Mouse (Mus musculus) heart, postnatal 0 days (tissue): ENCODE measurements around the gene Tldc1. TPM values are rescaled to one million over a fixed set of nuclear protein-coding genes. Genes with fewer than 3 reads are reported as not detected.

Experiments used
- ATAC-seq: fragments of 200-750 bp; cut with Nextera tagmentation; 2 replicates; pipeline ENCODE4 v1.8.0; 2017; ENCODE audit warnings: low read depth, moderate number of reproducible peaks, moderate library complexity; ENCODE audit not compliant: insufficient read depth
- DNase-seq: peaks from one replicate; pipeline ENCODE4 v3.0.0-alpha.2; 2016; ENCODE audit warnings: low spot score
- H3K27ac ChIP-seq: fragments of 300-500 bp; sonication (generic); 2 replicates; pipeline ENCODE4 v1.5.1; 2014; ENCODE audit warnings: low read depth, mild to moderate bottlenecking
- H3K27me3 ChIP-seq: fragments of 300-500 bp; sonication (generic); 2 replicates; pipeline ENCODE4 v1.6.1; 2014; ENCODE audit warnings: low read length, mixed read lengths; ENCODE audit not compliant: control insufficient read depth, insufficient read depth
- H3K36me3 ChIP-seq: fragments of 300-500 bp; sonication (generic); replicated peaks from 2 replicates; pipeline ENCODE4 v1.6.1; 2014; ENCODE audit warnings: low read length, mixed read lengths; ENCODE audit not compliant: control insufficient read depth, insufficient read depth
- H3K4me1 ChIP-seq: fragments of 300-500 bp; sonication (generic); 2 replicates; pipeline ENCODE4 v1.6.1; 2014; ENCODE audit warnings: antibody characterized with exemption; ENCODE audit not compliant: control insufficient read depth, insufficient read depth
- H3K4me2 ChIP-seq: fragments of 300-500 bp; sonication (generic); 2 replicates; pipeline ENCODE4 v1.6.1; 2014; ENCODE audit warnings: low read depth, mild to moderate bottlenecking, low read length, moderate library complexity
- H3K4me3 ChIP-seq: fragments of 300-500 bp; sonication (generic); 2 replicates; pipeline ENCODE4 v1.5.1; 2014; ENCODE audit warnings: low read depth, low read length
- H3K9ac ChIP-seq: fragments of 300-500 bp; sonication (generic); replicated peaks from 2 replicates; pipeline ENCODE4 v1.6.1; 2014; ENCODE audit warnings: low read depth, low read length, mixed read lengths
- H3K9me3 ChIP-seq: fragments of 300-500 bp; sonication (generic); replicated peaks from 2 replicates; pipeline ENCODE4 v1.6.1; 2016; ENCODE audit warnings: low read length; ENCODE audit not compliant: control insufficient read depth
- CTCF ChIP-seq: IDR thresholded peaks from 2 replicates; pipeline ENCODE4 v1.5.1; 2016; ENCODE audit warnings: antibody characterized with exemption, control low read depth, low read depth
- EP300 ChIP-seq: IDR thresholded peaks from 2 replicates; pipeline ENCODE4 v1.6.1; 2016; ENCODE audit warnings: antibody characterized with exemption, low read depth
- WGBS: fragments of 180-500 bp; shearing (Covaris S2); extraction: QIAGEN DNeasy Blood & Tissue Kit; methylation state at CpG from one replicate; pipeline ENCODE4 v1.1.7; 2014; 5-methylcytosine and 5-hydroxymethylcytosine counted together
- polyA plus RNA-seq: library from polyadenylated mRNA; unstranded; fragments of >200 nt; fragmentation: Nextera tagmentation; extraction: Ambion mirVana; gene quantifications from 2 replicates; pipeline ENCODE4 v1.2.1, GENCODE M21; 2015
- total RNA-seq: library from RNA; depleted of rRNA; stranded (reverse); fragments of >200 nt; gene quantifications from 2 replicates; pipeline ENCODE4 v1.2.3, GENCODE M21; 2014; ENCODE audit warnings: low replicate concordance

Tldc1 gene
- total and polyA plus RNA-seq, 2 experiments from 2014 or later = 12.1 to 28.6 TPM

DNA sequence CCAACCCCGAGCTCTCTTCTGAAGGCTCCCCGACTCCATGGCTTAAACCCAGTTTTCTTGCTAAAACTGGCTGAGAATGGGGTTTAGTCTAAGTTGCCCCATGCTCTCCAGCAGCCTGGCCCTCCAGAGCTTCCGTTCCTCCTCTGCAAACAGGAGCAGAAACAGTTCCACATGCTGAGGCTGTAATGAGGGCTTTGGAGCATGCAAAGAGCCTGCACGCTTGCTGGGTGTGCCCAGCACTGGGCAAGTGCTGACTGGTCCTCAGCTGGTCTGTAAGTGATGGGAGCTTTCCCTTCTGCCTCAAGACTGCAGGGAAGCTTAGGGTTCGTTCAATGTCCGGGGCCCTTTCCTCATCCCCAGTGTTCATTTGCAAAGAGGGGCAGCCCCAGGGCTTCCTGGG lies 38.0 kb upstream of the Tldc1 start:
- Histone ChIP-seq H3K4me2 (no peak overlapping the region), H3K4me3 (no peak overlapping the region), H3K27me3 (no peaks in the 10 kb centered on the region), H3K4me1 (peaks cover 3% of the 10 kb centered on the region; the same call in 1 of the 2 replicates), H3K36me3 (no peaks in the 10 kb centered on the region; the same call in 1 of the 2 replicates), H3K9ac (no peak overlapping the region), H3K9me3 (no peaks in the 10 kb centered on the region), H3K27ac (no peak overlapping the region)
- DNase-seq (no peak), ATAC-seq (no peak)
- WGBS = 80% methylated on average over 6 of the region's 6 CpGs
- no peak for TF ChIP-seq EP300
- no peak for TF ChIP-seq CTCF

DNA sequence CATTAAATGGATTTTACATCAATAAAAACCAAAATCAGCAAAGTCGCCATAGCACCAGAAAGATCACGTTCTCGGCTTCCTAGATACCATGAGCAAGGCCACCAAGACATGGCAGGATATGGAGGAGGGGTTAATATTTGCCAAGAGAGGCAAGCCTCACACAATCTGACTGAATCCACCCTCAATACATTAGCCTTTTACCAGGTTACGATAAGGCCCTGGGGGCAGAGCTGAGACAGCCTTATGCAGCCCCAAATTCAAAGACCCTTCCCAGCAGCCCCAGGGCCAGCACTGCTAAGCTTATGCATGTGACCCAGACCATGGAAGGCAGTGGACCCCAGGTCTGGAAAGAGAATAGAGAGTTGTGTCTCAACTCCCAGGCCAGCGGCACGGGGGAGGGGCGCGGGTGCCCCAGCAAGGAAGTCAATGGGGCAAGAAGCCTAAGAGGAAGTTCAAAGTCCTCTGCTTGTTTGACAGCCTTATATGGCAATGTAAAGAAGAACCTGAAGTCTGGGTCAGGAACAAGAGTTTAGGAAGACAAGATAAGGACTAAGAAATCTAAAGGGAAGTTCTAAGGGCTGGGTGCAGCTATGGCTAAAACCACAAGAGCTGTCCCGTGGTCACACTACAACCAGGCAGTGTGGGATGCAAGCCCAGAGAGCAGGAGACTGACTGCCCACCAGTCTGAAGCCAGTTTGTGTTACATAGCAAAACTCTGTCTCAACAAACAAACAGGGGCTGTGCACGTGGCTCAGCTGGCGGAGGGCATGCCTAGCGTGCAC lies 34.6 kb upstream of the Tldc1 start:
- no peak overlapping the region for H3K9ac ChIP-seq
- no peak overlapping the region for H3K4me3 ChIP-seq
- H3K9me3 ChIP-seq = no peaks in the 10 kb centered on the region
- H3K36me3 ChIP-seq = no peaks in the 10 kb centered on the region
- no peak overlapping the region; the same call in 1 of the 2 replicates for H3K27ac ChIP-seq
- TF ChIP-seq EP300 (no peak), CTCF (no peak)
- no peak overlapping the region for H3K4me2 ChIP-seq
- H3K27me3 ChIP-seq = no peaks in the 10 kb centered on the region
- ATAC-seq (no peak), DNase-seq (no peak)
- 76% methylated on average over 12 of the region's 12 CpGs for WGBS
- peaks cover 3% of the 10 kb centered on the region; the same call in 1 of the 2 replicates for H3K4me1 ChIP-seq

DNA sequence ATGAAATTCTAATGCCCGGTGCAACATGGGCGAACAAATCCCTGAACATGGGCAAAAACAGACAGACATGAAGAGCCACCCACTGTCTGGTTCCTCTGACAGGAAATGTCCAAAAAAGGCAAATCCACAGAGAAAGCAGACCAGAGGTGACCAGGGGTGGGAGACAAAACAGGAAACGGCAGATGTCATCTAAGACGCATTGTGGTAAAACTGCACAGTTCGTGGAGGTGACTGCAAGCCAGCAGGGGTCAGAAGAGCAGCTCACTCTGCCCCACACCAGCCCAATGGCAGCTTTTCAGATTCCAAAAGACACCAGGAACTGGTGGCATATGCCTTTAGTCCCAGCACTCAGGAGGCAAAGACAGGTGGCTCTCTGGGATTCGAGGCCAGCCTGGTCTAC lies 33.7 kb upstream of the Tldc1 start:
- 48% methylated on average over 6 of the region's 6 CpGs for WGBS
- H3K9ac ChIP-seq = no peak overlapping the region
- no peaks in the 10 kb centered on the region for H3K27me3 ChIP-seq
- H3K27ac ChIP-seq = no peak overlapping the region
- TF ChIP-seq EP300 (no peak), CTCF (peak; percentile 29)
- H3K4me3 ChIP-seq = no peak overlapping the region
- peaks cover 6% of the 10 kb centered on the region; the same call in 1 of the 2 replicates for H3K4me1 ChIP-seq
- H3K36me3 ChIP-seq = no peaks in the 10 kb centered on the region
- ATAC-seq (no peak), DNase-seq (no peak)
- H3K9me3 ChIP-seq = no peaks in the 10 kb centered on the region
- no peak overlapping the region for H3K4me2 ChIP-seq

DNA sequence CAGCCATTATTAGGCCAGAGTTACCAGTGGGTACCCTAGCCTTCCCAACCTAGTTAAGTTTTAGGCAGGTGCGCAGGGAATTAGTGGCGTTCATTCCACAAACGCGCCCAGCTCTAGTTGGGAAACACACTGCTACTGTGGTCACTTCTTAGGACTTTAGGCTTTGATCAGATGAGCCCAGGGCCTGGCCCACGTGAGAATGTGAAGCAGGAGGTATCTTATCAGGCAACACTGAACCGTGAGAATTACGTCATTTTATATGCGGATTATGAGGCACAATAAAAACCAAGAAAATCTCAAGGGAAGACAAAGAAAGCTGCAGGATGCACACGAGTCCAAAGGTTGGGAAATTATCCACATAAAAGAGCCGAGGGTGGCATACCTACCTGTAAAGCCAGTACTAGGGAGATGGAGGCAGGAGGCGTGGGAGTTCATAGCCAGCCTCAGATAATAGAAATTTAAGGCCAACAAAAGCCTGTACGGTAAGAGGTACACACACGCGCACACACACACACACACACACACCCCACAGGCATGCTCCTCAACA lies 32.8 kb upstream of the Tldc1 start:
- H3K36me3 ChIP-seq = no peaks in the 10 kb centered on the region
- WGBS = 83% methylated on average over 14 of the region's 14 CpGs
- H3K4me3 ChIP-seq = no peak overlapping the region
- DNase-seq = no peak
- no peaks in the 10 kb centered on the region for H3K27me3 ChIP-seq
- peaks cover 10% of the 10 kb centered on the region; the same call in 1 of the 2 replicates for H3K4me1 ChIP-seq
- no peak overlapping the region for H3K4me2 ChIP-seq
- H3K27ac ChIP-seq = no peak overlapping the region
- ATAC-seq = no peak
- H3K9ac ChIP-seq = no peak overlapping the region
- no peaks in the 10 kb centered on the region for H3K9me3 ChIP-seq
- TF ChIP-seq CTCF (no peak), EP300 (no peak)

DNA sequence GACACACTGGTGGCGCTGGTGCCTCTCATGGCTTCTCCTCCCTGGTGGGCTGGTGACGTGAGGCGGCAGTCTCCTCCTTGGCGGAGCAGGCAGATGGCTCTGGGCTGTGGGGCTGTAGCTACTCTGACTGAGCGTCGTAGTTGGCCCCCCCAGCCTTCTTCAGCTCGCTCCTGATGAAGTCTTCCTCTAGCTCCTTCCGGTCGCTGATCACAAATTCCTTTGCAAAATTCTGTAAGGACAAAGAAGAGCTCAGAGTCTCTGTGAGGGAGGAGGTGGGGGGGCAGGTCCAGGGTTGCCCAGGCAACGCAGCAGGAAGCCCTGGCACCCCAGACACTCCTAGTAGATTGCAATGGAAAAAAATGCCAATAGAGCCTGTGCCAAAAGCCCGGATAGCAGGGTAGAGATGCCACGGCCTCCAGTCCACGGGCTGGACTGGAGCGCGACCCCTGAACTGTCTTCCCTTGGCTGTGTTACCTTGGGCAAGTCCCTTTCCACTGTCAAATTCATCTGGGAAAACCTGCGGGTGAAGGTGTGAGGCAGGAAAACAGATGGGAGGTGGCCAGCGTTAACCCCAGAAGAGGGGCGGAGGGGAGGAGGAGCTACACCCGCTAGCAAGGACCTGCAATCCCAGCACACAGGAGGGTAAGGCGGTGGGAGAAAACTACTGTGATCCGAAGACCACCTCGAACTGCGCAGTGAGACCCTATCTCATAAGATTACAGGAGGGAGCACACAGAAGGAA lies 32.1 kb upstream of the Tldc1 start:
- Histone ChIP-seq H3K27me3 (no peaks in the 10 kb centered on the region), H3K27ac (no peak overlapping the region), H3K4me3 (no peak overlapping the region), H3K4me2 (no peak overlapping the region), H3K4me1 (peaks cover 10% of the 10 kb centered on the region; the same call in 1 of the 2 replicates), H3K36me3 (no peaks in the 10 kb centered on the region), H3K9me3 (no peaks in the 10 kb centered on the region), H3K9ac (no peak overlapping the region)
- TF ChIP-seq CTCF (no peak), EP300 (no peak)
- DNase-seq (no peak), ATAC-seq (no peak)
- WGBS = 84% methylated on average over 23 of the region's 23 CpGs
